Mouse (Mus musculus) embryonic facial prominence, embryonic 13.5 days (tissue): Measurements from ENCODE around the gene Sh3pxd2a. TPM values are rescaled to one million over a fixed set of nuclear protein-coding genes. Genes with fewer than 3 reads are reported as not detected.

Source experiments
- ATAC-seq: fragments of 200-750 bp; cut with Nextera tagmentation; 2 replicates; pipeline ENCODE4 v1.8.0; 2017; ENCODE audit warnings: low read depth; ENCODE audit not compliant: insufficient number of reproducible peaks, insufficient read depth, low FRiP score, low TSS enrichment
- H3K27ac ChIP-seq: fragments of 300-500 bp; sonication (generic); 2 replicates; pipeline ENCODE4 v1.5.1; 2015; ENCODE audit warnings: moderate library complexity, mild to moderate bottlenecking, inconsistent platforms
- H3K27me3 ChIP-seq: fragments of 300-500 bp; sonication (generic); 2 replicates; pipeline ENCODE4 v1.6.1; 2015; ENCODE audit warnings: mild to moderate bottlenecking, inconsistent platforms
- H3K36me3 ChIP-seq: fragments of 300-500 bp; sonication (generic); 2 replicates; pipeline ENCODE4 v1.6.1; 2015; ENCODE audit warnings: mild to moderate bottlenecking, inconsistent platforms
- H3K4me1 ChIP-seq: fragments of 300-500 bp; sonication (generic); 2 replicates; pipeline ENCODE4 v1.6.1; 2015; ENCODE audit warnings: inconsistent platforms
- H3K4me2 ChIP-seq: fragments of 300-500 bp; sonication (generic); 2 replicates; pipeline ENCODE4 v1.6.1; 2015; ENCODE audit warnings: moderate library complexity, mild to moderate bottlenecking, inconsistent platforms
- H3K4me3 ChIP-seq: fragments of 300-500 bp; sonication (generic); 2 replicates; pipeline ENCODE4 v1.5.1; 2015; ENCODE audit warnings: mild to moderate bottlenecking, inconsistent platforms
- H3K9ac ChIP-seq: fragments of 300-500 bp; sonication (generic); 2 replicates; pipeline ENCODE4 v1.6.1; 2015; ENCODE audit warnings: mild to moderate bottlenecking, inconsistent platforms
- H3K9me3 ChIP-seq: fragments of 300-500 bp; sonication (generic); 2 replicates; pipeline ENCODE4 v1.6.1; 2016; ENCODE audit warnings: inconsistent platforms
- WGBS: fragments of 180-500 bp; shearing (Covaris S2); methylation state at CpG from one replicate; pipeline ENCODE4 v1.1.7; 2015; ENCODE audit warnings: mixed read lengths; 5-methylcytosine and 5-hydroxymethylcytosine counted together
- polyA plus RNA-seq: library from polyadenylated mRNA; unstranded; fragments of >200 nt; fragmentation: Nextera tagmentation; extraction: Ambion mirVana; gene quantifications from 2 replicates; pipeline ENCODE4 v1.2.1, GENCODE M21; 2015

Sh3pxd2a gene
- polyA plus RNA-seq, 1 experiment from 2014 or later: 10.0 TPM

- 91% methylated on average over 7 of the region's 7 CpGs for WGBS
- peaks cover 14% of the 10 kb centered on the region for H3K4me1 ChIP-seq
- ATAC-seq: no peak
- no peak overlapping the region for H3K27ac ChIP-seq
- no peak overlapping the region for H3K4me2 ChIP-seq
- H3K9ac ChIP-seq: no peak overlapping the region
- H3K4me3 ChIP-seq: no peak overlapping the region
- no peaks in the 10 kb centered on the region for H3K9me3 ChIP-seq
- no peaks in the 10 kb centered on the region for H3K27me3 ChIP-seq
- no peaks in the 10 kb centered on the region for H3K36me3 ChIP-seq
These were observed 234.1 kb downstream of the Sh3pxd2a start for GRCm38 (mm10) chr19:47230082-47230481.

- Histone ChIP-seq H3K36me3 (no peaks in the 10 kb centered on the region), H3K4me2 (peak overlapping the region; percentile 64; the same call in 1 of the 2 replicates), H3K27me3 (no peaks in the 10 kb centered on the region), H3K4me3 (no peak overlapping the region), H3K9ac (no peak overlapping the region), H3K4me1 (peaks cover 14% of the 10 kb centered on the region), H3K9me3 (no peaks in the 10 kb centered on the region), H3K27ac (no peak overlapping the region)
- WGBS: 83% methylated on average over 5 of the region's 5 CpGs
- no peak for ATAC-seq
These were observed 234.7 kb downstream of the Sh3pxd2a start for GRCm38 (mm10) chr19:47229461-47229860.

DNA sequence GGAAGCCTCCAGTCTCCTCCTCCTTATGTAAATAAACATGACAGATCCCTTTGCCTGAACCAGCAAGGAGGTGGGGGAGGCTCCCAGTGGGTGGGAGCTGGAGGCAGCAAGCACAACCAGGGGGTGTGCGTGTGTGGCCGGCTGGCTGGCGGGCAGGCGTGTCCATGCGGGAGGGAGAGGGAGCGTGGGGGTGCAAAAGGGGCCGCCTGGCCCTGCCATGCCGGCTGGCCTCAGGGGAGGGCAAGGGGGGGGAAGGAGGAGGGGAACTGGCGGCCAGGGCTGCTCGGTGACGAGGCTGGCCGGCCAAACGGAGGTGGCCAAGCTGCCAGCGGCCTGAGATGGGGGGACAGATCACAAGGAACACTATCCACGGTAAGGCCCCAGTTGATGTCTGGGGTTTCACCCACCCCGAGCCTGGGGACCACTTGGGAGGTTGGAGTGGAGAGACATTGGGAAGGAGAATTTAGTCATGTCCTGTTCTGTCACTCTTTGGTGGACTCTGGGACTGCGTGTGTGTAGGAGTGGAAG lies 235.4 kb downstream of the Sh3pxd2a start:
- Histone ChIP-seq H3K4me3 (peak overlapping the region; percentile 31), H3K9ac (peak overlapping the region; percentile 64), H3K4me1 (peaks cover 14% of the 10 kb centered on the region), H3K4me2 (peak overlapping the region; percentile 64), H3K27me3 (no peaks in the 10 kb centered on the region), H3K27ac (peak overlapping the region; percentile 16; the same call in 1 of the 2 replicates), H3K36me3 (no peaks in the 10 kb centered on the region), H3K9me3 (no peaks in the 10 kb centered on the region)
- 5% methylated on average over 17 of the region's 17 CpGs for WGBS
- 0 out of 2 replicates have a peak, but pooled peaks have one; percentile 58 for ATAC-seq

- ATAC-seq: no peak
- no peaks in the 10 kb centered on the region for H3K9me3 ChIP-seq
- 84% methylated on average over 5 of the region's 5 CpGs for WGBS
- no peak overlapping the region for H3K27ac ChIP-seq
- H3K9ac ChIP-seq: no peak overlapping the region
- H3K4me1 ChIP-seq: peaks cover 14% of the 10 kb centered on the region
- H3K27me3 ChIP-seq: no peaks in the 10 kb centered on the region
- H3K36me3 ChIP-seq: no peaks in the 10 kb centered on the region
- H3K4me3 ChIP-seq: no peak overlapping the region
- H3K4me2 ChIP-seq: no peak overlapping the region
These were observed 238.4 kb downstream of the Sh3pxd2a start for GRCm38 (mm10) chr19:47225791-47226190.

DNA sequence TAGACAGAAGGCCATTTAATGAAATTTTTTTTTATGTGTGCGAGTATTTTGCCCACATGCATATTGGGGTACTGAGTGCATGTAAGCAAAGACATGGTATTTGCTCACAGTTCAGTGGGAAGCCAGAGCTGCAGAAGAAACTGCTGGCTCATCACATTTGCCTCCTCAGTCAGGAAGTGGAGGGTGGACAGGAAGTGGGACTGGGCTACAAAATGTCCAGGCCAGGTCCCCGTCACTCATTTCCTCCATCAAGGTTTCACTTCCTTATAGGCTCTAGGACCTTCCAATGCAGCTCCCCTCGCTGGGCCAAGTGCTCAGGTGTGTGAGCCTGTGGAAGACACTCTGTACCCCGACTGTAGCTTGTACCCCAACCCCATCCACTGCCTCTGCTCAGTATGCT lies 239.5 kb downstream of the Sh3pxd2a start:
- Histone ChIP-seq H3K9ac (no peak overlapping the region), H3K27ac (no peak overlapping the region), H3K4me2 (no peak overlapping the region), H3K4me3 (no peak overlapping the region), H3K27me3 (no peaks in the 10 kb centered on the region), H3K36me3 (no peaks in the 10 kb centered on the region), H3K4me1 (peaks cover 14% of the 10 kb centered on the region), H3K9me3 (no peaks in the 10 kb centered on the region)
- WGBS: 80% methylated on average over 4 of the region's 4 CpGs
- no peak for ATAC-seq

GRCm38 (mm10) chr19:47222841-47223557 lies 241.2 kb downstream of the Sh3pxd2a start:
- ATAC-seq: no peak
- H3K4me1 ChIP-seq: no peaks in the 10 kb centered on the region
- H3K4me3 ChIP-seq: no peak overlapping the region
- H3K9ac ChIP-seq: 0 out of 2 replicates have a peak overlapping the region, but pooled peaks have one; percentile 7
- no peaks in the 10 kb centered on the region for H3K9me3 ChIP-seq
- H3K27ac ChIP-seq: no peak overlapping the region
- 67% methylated on average over 15 of the region's 15 CpGs for WGBS
- no peaks in the 10 kb centered on the region for H3K36me3 ChIP-seq
- H3K27me3 ChIP-seq: no peaks in the 10 kb centered on the region
- H3K4me2 ChIP-seq: no peak overlapping the region

DNA sequence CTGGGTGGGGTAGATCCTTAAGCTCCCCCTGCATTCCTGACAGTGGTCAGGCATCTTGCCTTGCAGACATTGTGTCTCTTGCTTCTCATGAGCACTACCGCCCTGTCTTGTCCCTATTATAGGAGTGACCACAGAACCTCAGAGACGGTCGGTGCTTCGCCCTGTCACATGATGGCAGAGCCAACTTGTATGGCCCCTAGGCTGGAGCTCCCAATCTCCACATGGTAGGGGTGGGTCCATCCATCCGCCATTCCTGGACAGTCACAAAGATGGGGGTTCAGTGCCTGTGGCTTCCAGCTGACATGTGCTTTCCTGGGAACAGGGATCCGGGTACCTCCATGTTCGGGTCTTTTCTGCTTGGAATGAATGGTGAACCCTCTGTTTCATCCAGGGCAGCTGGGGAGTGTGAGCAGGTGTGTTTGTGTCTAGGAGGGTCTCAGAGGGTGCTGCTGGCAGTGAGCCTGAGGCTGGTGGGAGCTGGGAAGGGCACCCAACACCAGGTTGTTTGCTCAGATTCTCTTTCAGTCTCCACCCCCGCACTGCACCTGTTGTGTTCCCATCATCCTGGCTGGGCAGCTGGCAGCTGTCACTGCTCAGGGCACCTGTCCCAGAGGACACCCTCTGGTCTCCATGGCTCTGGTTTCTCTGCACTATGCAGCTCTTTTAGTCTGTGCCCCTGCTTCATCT lies 241.9 kb downstream of the Sh3pxd2a start:
- Histone ChIP-seq H3K4me3 (no peak overlapping the region), H3K36me3 (no peaks in the 10 kb centered on the region), H3K4me2 (no peak overlapping the region), H3K27ac (no peak overlapping the region; the same call in 1 of the 2 replicates), H3K4me1 (no peaks in the 10 kb centered on the region), H3K9ac (no peak overlapping the region), H3K9me3 (no peaks in the 10 kb centered on the region), H3K27me3 (no peaks in the 10 kb centered on the region)
- ATAC-seq: no peak
- 83% methylated on average over 8 of the region's 8 CpGs for WGBS

DNA sequence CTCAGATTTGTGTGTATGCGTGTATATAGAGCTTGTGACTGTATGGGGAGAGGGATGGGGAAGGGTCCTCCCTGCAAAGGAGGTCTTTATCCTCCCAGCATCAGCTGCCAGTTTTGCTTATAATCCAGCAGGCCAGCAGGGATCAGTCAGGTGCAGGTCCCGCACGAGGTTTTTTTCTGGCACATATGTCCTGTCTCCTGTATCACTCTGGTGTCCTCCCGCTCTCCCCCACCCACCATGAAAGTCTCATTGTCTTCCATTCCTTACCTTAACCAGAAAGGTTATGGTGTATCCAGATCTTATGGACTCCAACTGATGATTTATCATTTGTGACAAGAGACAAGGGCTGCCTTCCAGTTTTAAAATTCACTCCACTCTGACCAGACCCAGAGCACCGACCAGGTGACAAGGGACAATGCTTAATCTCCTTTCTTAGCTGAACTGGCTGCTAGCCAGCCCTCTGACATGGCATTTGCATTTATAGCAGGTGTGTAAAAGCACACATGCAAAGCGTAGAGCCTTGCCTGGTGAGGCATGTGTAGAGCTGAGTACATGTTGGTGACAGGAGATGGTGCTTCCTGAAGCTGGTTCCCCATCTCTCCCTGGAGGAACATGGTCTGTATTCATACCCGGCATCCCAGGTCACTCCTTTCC lies 242.6 kb downstream of the Sh3pxd2a start:
- ATAC-seq: no peak
- no peak overlapping the region for H3K27ac ChIP-seq
- no peak overlapping the region for H3K4me2 ChIP-seq
- H3K36me3 ChIP-seq: no peaks in the 10 kb centered on the region
- H3K4me1 ChIP-seq: no peaks in the 10 kb centered on the region
- H3K9ac ChIP-seq: no peak overlapping the region
- no peak overlapping the region for H3K4me3 ChIP-seq
- H3K9me3 ChIP-seq: no peaks in the 10 kb centered on the region
- WGBS: 73% methylated on average over 7 of the region's 7 CpGs
- H3K27me3 ChIP-seq: no peaks in the 10 kb centered on the region

- no peak overlapping the region for H3K9ac ChIP-seq
- no peak overlapping the region for H3K27ac ChIP-seq
- no peaks in the 10 kb centered on the region for H3K4me1 ChIP-seq
- no peaks in the 10 kb centered on the region for H3K27me3 ChIP-seq
- WGBS: 78% methylated on average over 4 of the region's 4 CpGs
- no peaks in the 10 kb centered on the region for H3K9me3 ChIP-seq
- no peaks in the 10 kb centered on the region for H3K36me3 ChIP-seq
- H3K4me2 ChIP-seq: no peak overlapping the region
- ATAC-seq: no peak
- H3K4me3 ChIP-seq: no peak overlapping the region
These were observed 243.2 kb downstream of the Sh3pxd2a start for GRCm38 (mm10) chr19:47221006-47221405.

GRCm38 (mm10) chr19:47220232-47220631 lies 244.0 kb downstream of the Sh3pxd2a start:
- 85% methylated on average over 2 of the region's 2 CpGs for WGBS
- Histone ChIP-seq H3K27me3 (no peaks in the 10 kb centered on the region), H3K9ac (no peak overlapping the region), H3K4me3 (no peak overlapping the region), H3K36me3 (no peaks in the 10 kb centered on the region), H3K9me3 (no peaks in the 10 kb centered on the region), H3K4me2 (no peak overlapping the region), H3K27ac (no peak overlapping the region), H3K4me1 (no peaks in the 10 kb centered on the region)
- no peak for ATAC-seq

DNA sequence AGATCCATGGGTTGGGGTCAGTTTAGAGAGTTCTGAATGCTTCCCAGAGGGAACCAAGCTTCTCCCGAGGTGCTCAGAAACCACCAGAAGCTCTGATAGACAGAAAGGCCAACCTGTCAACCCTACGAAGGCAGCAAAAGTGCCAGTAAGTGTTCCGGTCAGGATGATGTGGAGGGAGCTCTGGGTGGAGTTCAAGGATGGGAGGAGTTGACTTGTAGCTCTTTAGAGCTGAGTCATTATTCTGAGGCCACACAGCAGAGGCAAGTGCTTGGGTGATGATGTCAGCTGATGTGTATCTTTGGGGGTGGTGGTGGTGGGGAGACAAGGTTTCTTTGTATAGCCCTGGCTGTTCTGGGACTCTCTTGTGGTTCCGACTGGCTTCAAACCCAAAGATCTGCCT lies 244.6 kb downstream of the Sh3pxd2a start:
- Histone ChIP-seq H3K9me3 (no peaks in the 10 kb centered on the region), H3K4me2 (no peak overlapping the region), H3K4me3 (no peak overlapping the region), H3K27ac (no peak overlapping the region), H3K4me1 (no peaks in the 10 kb centered on the region), H3K9ac (no peak overlapping the region), H3K27me3 (no peaks in the 10 kb centered on the region), H3K36me3 (no peaks in the 10 kb centered on the region)
- WGBS: 84% methylated on average over 4 of the region's 4 CpGs
- ATAC-seq: no peak
